Mouse (Mus musculus) forebrain, embryonic 14.5 days (tissue): ENCODE measurements around the gene Hhipl1. TPM values are rescaled to one million over a fixed set of nuclear protein-coding genes. Genes with fewer than 3 reads are reported as not detected.
A peak's percentile ranks its signal among the peaks of the same experiment; 100 is the strongest.

Experiments used
- ATAC-seq: fragments of 200-750 bp; cut with Nextera tagmentation; 2 replicates; pipeline ENCODE4 v1.8.0; 2017; ENCODE audit warnings: mild to moderate bottlenecking, moderate library complexity
- DNase-seq: peaks from one replicate; pipeline ENCODE4 v3.0.0-alpha.2; 2015; ENCODE audit warnings: low spot score
- H3K27ac ChIP-seq: fragments of 300-500 bp; sonication (generic); 2 replicates; pipeline ENCODE4 v1.5.1; 2014; ENCODE audit warnings: low read depth, mild to moderate bottlenecking, control low read depth, low read length, moderate library complexity
- H3K27me3 ChIP-seq: fragments of 300-500 bp; sonication (generic); replicated peaks from 2 replicates; pipeline ENCODE4 v1.6.1; 2014; ENCODE audit warnings: low read length, control low read depth, mixed read lengths; ENCODE audit not compliant: control insufficient read depth, insufficient read depth
- H3K36me3 ChIP-seq: fragments of 300-500 bp; sonication (generic); 2 replicates; pipeline ENCODE4 v1.6.1; 2014; ENCODE audit warnings: low read length, control low read depth; ENCODE audit not compliant: control insufficient read depth, insufficient read depth
- H3K4me1 ChIP-seq: fragments of 300-500 bp; sonication (generic); 2 replicates; pipeline ENCODE4 v1.6.1; 2014; ENCODE audit warnings: antibody characterized with exemption, low read length, control low read depth; ENCODE audit not compliant: control insufficient read depth, insufficient read depth
- H3K4me2 ChIP-seq: fragments of 300-500 bp; sonication (generic); 2 replicates; pipeline ENCODE4 v1.6.1; 2014; ENCODE audit warnings: mild to moderate bottlenecking, control low read depth, low read length
- H3K4me3 ChIP-seq: fragments of 300-500 bp; sonication (generic); 2 replicates; pipeline ENCODE4 v1.5.1; 2014; ENCODE audit warnings: low read depth, low read length, control low read depth
- H3K9ac ChIP-seq: fragments of 300-500 bp; sonication (generic); 2 replicates; pipeline ENCODE4 v1.6.1; 2014; ENCODE audit warnings: mild to moderate bottlenecking, low read length, control low read depth, moderate library complexity
- H3K9me3 ChIP-seq: fragments of 300-500 bp; sonication (generic); replicated peaks from 2 replicates; pipeline ENCODE4 v1.6.1; 2016; ENCODE audit warnings: low read length, control low read depth, mixed read lengths; ENCODE audit not compliant: control insufficient read depth
- WGBS: fragments of 180-500 bp; shearing (Covaris S2); extraction: QIAGEN DNeasy Blood & Tissue Kit; methylation state at CpG from one replicate; pipeline ENCODE4 v1.1.7; 2014; 5-methylcytosine and 5-hydroxymethylcytosine counted together
- polyA plus RNA-seq: library from polyadenylated mRNA; unstranded; fragments of >200 nt; fragmentation: Nextera tagmentation; extraction: Ambion mirVana; gene quantifications from 2 replicates; pipeline ENCODE4 v1.2.1, GENCODE M21; 2014

Gene Hhipl1
- polyA plus RNA-seq, 1 experiment from 2014 or later: 1.4 TPM

DNA sequence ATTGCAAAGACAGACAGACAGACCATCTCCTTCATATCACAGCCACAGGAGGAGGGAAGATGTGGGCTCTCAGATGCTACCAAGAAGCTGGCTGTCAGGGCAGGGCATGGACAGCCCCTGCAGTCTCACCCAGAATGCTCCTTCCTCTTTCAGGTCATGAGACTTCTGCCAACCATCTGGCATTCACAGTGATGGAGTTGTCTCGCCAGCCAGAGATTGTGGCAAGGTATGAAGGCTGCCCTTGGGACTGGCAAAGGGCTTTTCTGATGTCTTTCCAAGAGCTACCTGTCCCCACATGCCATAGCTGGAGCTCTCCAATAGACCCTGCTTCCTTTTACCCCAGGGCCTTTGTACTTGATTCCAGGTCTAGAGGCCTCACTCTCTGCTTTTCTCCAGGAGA is 49.2 kb downstream of the Hhipl1 start:
- DNase-seq (no peak), ATAC-seq (no peak)
- Histone ChIP-seq H3K4me3 (no peak overlapping the region), H3K4me2 (no peak overlapping the region), H3K9me3 (no peaks in the 10 kb centered on the region), H3K36me3 (no peaks in the 10 kb centered on the region), H3K27me3 (no peaks in the 10 kb centered on the region), H3K9ac (no peak overlapping the region), H3K27ac (no peak overlapping the region), H3K4me1 (no peaks in the 10 kb centered on the region)
- 92% methylated on average over 1 of the region's 1 CpGs for WGBS

DNA sequence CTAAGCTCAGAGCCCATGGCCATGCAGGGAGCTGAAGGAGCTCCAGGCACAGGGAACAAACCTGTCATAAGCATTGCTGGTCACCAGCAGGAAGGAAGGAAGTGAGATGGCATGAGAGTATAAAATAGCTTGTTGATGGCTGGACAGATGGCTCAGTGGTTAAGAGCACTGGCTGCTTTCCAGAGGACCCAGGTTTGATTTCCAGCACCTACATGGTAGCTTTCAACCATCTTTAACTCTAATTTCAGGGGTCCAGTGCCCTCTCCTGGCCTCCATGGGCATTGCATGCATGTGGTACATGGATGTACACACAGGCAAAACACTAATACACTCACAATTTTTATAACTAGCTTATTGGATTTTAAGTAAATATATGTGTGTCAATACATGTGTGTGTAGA is 49.9 kb downstream of the Hhipl1 start:
- H3K9me3 ChIP-seq: no peaks in the 10 kb centered on the region
- no peak overlapping the region for H3K9ac ChIP-seq
- H3K36me3 ChIP-seq: no peaks in the 10 kb centered on the region
- ATAC-seq: no peak
- no peak overlapping the region for H3K27ac ChIP-seq
- no peaks in the 10 kb centered on the region for H3K27me3 ChIP-seq
- no peak for DNase-seq
- H3K4me1 ChIP-seq: no peaks in the 10 kb centered on the region
- no peak overlapping the region for H3K4me3 ChIP-seq
- H3K4me2 ChIP-seq: no peak overlapping the region

DNA sequence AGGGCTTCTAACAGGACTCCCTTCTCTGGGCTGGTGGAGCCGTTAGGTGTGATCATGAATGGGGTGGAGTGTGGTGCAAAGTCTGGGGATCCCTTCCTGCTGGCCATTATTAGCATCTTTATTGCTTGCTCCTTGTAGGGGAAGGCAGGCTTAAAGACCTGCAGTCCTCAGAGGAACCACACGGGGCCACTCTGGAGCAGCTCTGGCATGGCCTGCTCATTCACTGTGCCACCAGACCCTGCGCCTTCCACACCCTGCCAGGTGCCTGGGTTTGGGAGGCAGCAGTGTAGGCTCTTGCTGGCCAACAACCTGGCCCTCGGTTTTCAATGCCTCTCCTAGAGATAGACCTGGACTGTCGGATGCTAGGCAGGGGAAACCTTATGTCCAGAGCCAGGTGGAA is 57.7 kb downstream of the Hhipl1 start:
- no peak overlapping the region for H3K4me2 ChIP-seq
- H3K4me1 ChIP-seq: peaks cover 2% of the 10 kb centered on the region; the same call in 1 of the 2 replicates
- ATAC-seq (peak; percentile 85), DNase-seq (peak; percentile 91)
- H3K9me3 ChIP-seq: no peaks in the 10 kb centered on the region
- H3K27me3 ChIP-seq: no peaks in the 10 kb centered on the region
- WGBS: 3% methylated on average over 5 of the region's 5 CpGs
- no peak overlapping the region for H3K9ac ChIP-seq
- H3K4me3 ChIP-seq: no peak overlapping the region
- H3K27ac ChIP-seq: no peak overlapping the region
- no peaks in the 10 kb centered on the region for H3K36me3 ChIP-seq

DNA sequence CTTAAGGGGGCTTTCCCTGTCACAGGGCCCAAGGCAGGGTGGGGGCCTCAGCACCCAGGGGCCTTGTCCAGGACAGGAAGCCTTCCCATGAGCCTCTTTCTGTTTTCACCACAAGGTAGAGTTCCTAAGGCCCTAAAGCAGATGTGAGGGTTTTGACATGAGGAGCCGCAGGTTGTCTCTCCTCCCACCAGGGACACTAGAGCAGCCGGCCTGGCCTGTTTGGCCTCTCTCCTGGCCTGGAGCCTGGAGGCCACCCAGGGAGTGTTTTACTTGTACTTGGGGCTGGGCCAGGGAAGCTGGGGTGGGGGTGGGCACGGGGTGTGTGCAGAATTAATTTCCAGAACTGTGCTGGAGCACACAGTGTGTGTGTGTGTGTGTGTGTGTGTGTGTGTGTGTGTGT is 59.3 kb downstream of the Hhipl1 start:
- Histone ChIP-seq H3K9ac (no peak overlapping the region), H3K36me3 (no peaks in the 10 kb centered on the region), H3K4me1 (peaks cover 2% of the 10 kb centered on the region; the same call in 1 of the 2 replicates), H3K27me3 (no peaks in the 10 kb centered on the region), H3K9me3 (no peaks in the 10 kb centered on the region), H3K4me3 (no peak overlapping the region), H3K4me2 (no peak overlapping the region), H3K27ac (no peak overlapping the region)
- DNase-seq (peak; percentile 55), ATAC-seq (peak; percentile 49; the same call in 1 of the 2 replicates)
- WGBS: 23% methylated on average over 3 of the region's 3 CpGs

DNA sequence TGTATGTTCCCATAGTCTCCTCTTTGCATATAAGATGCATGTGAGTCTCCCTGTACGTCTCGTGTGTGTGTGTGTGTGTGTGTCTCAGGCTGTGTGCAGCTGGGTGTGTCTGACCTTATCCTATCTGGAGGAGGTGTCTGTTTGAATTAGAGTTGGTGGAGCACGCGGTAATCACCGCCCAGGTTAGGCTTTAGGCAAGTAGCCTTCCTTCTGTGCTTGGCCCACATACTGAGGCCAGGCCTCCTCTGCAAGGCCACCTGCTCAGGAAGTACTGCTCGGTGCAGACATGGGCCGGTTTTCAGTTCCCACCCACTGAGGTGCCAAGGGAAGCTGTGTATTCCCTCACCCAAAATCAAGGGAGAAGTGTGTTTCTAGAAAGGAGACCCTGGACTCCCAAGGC is 59.8 kb downstream of the Hhipl1 start:
- Histone ChIP-seq H3K4me3 (no peak overlapping the region), H3K36me3 (no peaks in the 10 kb centered on the region), H3K9me3 (no peaks in the 10 kb centered on the region), H3K27ac (no peak overlapping the region), H3K9ac (no peak overlapping the region), H3K4me2 (no peak overlapping the region), H3K4me1 (peaks cover 2% of the 10 kb centered on the region; the same call in 1 of the 2 replicates), H3K27me3 (no peaks in the 10 kb centered on the region)
- ATAC-seq (no peak), DNase-seq (no peak)
- 79% methylated on average over 7 of the region's 7 CpGs for WGBS

DNA sequence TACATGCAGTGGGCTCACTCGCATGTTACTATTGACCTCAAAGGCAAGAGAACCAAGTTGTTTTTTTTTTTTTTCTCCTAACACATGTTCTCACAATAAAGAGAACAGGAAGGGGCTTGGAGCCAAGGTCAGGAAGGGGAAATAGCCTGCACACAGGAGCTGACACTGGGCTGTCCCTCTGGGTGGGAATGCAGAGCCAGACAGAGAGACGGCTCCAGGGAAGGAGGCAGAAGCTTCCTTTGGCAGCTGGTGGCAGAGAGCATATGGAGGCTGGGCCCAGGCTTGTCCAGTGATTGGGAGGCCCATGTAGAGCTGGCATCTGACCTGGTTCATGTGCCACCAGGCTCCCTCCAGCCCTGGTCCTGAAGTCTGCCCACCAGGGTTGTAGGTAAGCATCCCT is 61.8 kb downstream of the Hhipl1 start:
- Histone ChIP-seq H3K27ac (no peak overlapping the region), H3K9me3 (no peaks in the 10 kb centered on the region), H3K36me3 (no peaks in the 10 kb centered on the region), H3K9ac (no peak overlapping the region), H3K4me3 (no peak overlapping the region), H3K4me2 (no peak overlapping the region), H3K27me3 (no peaks in the 10 kb centered on the region), H3K4me1 (peaks cover 2% of the 10 kb centered on the region; the same call in 1 of the 2 replicates)
- 92% methylated on average over 2 of the region's 2 CpGs for WGBS
- no peak for DNase-seq
- ATAC-seq: no peak

DNA sequence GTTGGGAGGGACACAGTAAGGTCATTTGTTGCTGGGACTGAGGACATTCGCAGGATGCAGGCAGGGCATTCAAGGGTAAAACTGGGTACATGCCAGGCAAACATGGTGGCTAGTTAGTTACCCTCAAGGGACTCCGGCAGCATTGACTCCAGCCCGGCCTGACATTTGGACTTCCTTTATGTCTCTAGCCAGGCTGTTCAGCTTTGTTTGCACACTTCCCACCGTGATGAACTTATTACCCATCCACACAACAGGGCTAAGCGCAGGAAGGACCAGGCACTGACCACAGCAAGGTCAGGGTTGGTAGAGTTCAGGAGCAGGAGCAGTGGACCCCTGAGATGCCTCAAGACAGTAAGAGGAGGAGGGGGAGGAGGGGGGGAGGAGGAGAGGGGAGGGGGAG is 62.9 kb downstream of the Hhipl1 start:
- ATAC-seq (no peak), DNase-seq (no peak)
- H3K9me3 ChIP-seq: no peaks in the 10 kb centered on the region
- H3K9ac ChIP-seq: no peak overlapping the region
- peaks cover 2% of the 10 kb centered on the region; the same call in 1 of the 2 replicates for H3K4me1 ChIP-seq
- no peaks in the 10 kb centered on the region for H3K36me3 ChIP-seq
- H3K27ac ChIP-seq: no peak overlapping the region
- H3K27me3 ChIP-seq: no peaks in the 10 kb centered on the region
- H3K4me3 ChIP-seq: no peak overlapping the region
- no peak overlapping the region for H3K4me2 ChIP-seq
- WGBS: 54% methylated on average over 5 of the region's 5 CpGs

DNA sequence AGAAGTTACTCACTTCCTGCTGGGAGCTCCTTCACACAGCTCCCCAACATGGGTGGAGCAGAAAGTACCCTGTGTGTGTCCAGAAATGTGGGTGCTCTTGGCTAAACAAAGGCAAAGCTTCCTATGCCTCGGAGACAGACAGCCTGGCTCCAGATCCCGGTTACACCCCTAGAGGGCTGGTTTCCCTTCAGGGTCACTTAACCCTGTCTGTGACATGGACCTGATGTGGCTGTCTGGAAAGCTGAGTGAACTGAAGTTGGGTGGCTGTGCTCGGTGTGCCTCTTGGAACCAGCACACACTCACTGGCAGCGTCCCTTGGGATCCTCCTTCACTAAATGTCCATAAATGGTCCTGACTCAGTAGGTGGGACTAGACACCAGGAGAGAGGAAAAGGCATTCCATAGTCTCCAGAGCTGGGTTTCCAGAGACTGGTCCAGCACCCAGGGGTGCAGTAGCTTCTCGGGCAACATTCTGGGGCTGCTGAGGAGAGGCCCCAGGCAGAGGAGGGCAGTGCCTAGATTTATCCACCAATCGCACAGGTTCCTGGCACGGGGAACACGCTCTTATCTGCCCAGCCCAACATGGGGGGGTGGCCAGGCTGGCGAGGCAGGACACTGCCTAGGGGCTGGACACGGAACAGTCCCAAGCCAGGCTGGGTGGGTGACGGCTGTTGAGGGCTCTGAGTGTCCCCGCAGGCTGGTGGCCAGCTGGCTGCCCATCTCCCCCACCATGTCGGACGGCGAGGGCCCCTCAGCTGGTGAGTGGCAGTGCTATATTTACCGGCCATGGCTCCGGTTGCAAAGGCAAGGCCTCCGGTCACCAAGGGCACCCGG is 64.7 kb downstream of the Hhipl1 start, which contains the start of gene Eml1:
Gene Eml1, plus strand, starts transcription at position 362 of the 833 bp plus-strand sequence.
- H3K4me1 ChIP-seq: no peaks in the 10 kb centered on the region
- H3K4me2 ChIP-seq: no peak within 1 kb of the TSS
- no peaks in the 10 kb centered on the region for H3K27me3 ChIP-seq
- H3K4me3 ChIP-seq: no peak within 1 kb of the TSS
- no peak within 1 kb of the TSS for H3K9ac ChIP-seq
- WGBS: 83% methylated on average over 19 of the region's 19 CpGs
- DNase-seq (no peak), ATAC-seq (no peak)
- H3K27ac ChIP-seq: no peak within 1 kb of the TSS
- H3K36me3 ChIP-seq: no peaks in the 10 kb centered on the region
- no peaks in the 10 kb centered on the region for H3K9me3 ChIP-seq

DNA sequence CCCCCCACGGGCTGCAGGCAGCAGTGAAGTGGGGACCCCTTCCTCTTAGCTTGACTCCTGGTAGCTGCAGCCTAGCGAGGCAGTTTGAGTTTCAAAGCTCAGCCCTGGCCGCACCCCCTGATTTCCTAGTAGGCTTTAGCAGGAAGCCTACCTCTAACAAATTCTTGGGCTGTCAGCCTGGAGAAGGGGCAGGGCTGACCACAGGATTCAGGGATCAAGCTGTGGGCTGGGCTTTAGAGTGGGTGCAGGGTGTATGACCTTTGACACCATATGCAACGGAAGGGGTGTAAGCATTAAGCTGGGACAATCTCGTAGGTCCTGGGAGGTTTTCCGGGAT is 65.3 kb downstream of the Hhipl1 start:
- no peak overlapping the region for H3K4me2 ChIP-seq
- no peaks in the 10 kb centered on the region for H3K27me3 ChIP-seq
- H3K9me3 ChIP-seq: no peaks in the 10 kb centered on the region
- ATAC-seq (no peak), DNase-seq (no peak)
- H3K36me3 ChIP-seq: no peaks in the 10 kb centered on the region
- 82% methylated on average over 6 of the region's 6 CpGs for WGBS
- H3K4me3 ChIP-seq: no peak overlapping the region
- H3K27ac ChIP-seq: no peak overlapping the region
- no peak overlapping the region for H3K9ac ChIP-seq
- H3K4me1 ChIP-seq: no peaks in the 10 kb centered on the region
